Mouse (Mus musculus) liver, adult 2 months (tissue): ENCODE measurements around the gene Atoh8. TPM values are rescaled to one million over a fixed set of nuclear protein-coding genes. Genes with fewer than 3 reads are reported as not detected.
A peak's percentile ranks its signal among the peaks of the same experiment; 100 is the strongest.

ENCODE experiments used
- DNase-seq: peaks from one replicate; pipeline ENCODE4 v3.0.0-alpha.2; 2011; ENCODE audit warnings: low read depth, low spot score; ENCODE audit errors: extremely low read depth
- H3K27ac ChIP-seq: fragments of 200-500 bp; replicated peaks from 2 replicates; pipeline ENCODE4 v1.5.1; 2012; ENCODE audit warnings: low read depth, mild to moderate bottlenecking, control low read depth, inconsistent platforms, low read length; ENCODE audit not compliant: insufficient read depth
- H3K27me3 ChIP-seq: fragments of 200-500 bp; 2 replicates; pipeline ENCODE4 v1.6.1; 2012; ENCODE audit warnings: mild to moderate bottlenecking, moderate library complexity, low read length, inconsistent platforms; ENCODE audit not compliant: control insufficient read depth, insufficient read depth
- H3K36me3 ChIP-seq: fragments of 200-500 bp; 2 replicates; pipeline ENCODE4 v1.6.1; 2012; ENCODE audit warnings: low read length, inconsistent platforms; ENCODE audit not compliant: control insufficient read depth, insufficient read depth
- H3K4me1 ChIP-seq: fragments of 200-500 bp; 2 replicates; pipeline ENCODE4 v1.6.1; 2011; ENCODE audit warnings: low read length; ENCODE audit not compliant: control insufficient read depth, insufficient read depth
- H3K4me3 ChIP-seq: fragments of 200-500 bp; 2 replicates; pipeline ENCODE4 v1.5.1; 2011; ENCODE audit warnings: low read depth, mild to moderate bottlenecking, control low read depth, low read length, moderate library complexity; ENCODE audit not compliant: insufficient read depth
- H3K79me2 ChIP-seq: fragments of 200-500 bp; 2 replicates; pipeline ENCODE4 v1.6.1; 2012; ENCODE audit warnings: inconsistent platforms, mild to moderate bottlenecking, low read length, moderate library complexity; ENCODE audit not compliant: control insufficient read depth, insufficient read depth
- H3K9ac ChIP-seq: fragments of 200-500 bp; 2 replicates; pipeline ENCODE4 v1.6.1; 2012; ENCODE audit warnings: low read depth, mild to moderate bottlenecking, control low read depth, inconsistent platforms, low read length
- CTCF ChIP-seq: fragments of 200-500 bp; IDR thresholded peaks from 2 replicates; pipeline ENCODE4 v1.5.1; 2011; ENCODE audit warnings: low read depth, low read length, control low read depth
- POLR2A ChIP-seq: fragments of 200-500 bp; IDR thresholded peaks from 2 replicates; pipeline ENCODE4 v1.6.1; 2011; ENCODE audit warnings: low read length, control low read depth; ENCODE audit not compliant: insufficient read depth; ENCODE audit errors: extremely low read depth
- WGBS: fragments of 180-500 bp; shearing (Covaris S2); methylation state at CpG from one replicate; pipeline ENCODE4 v1.1.7; 2018; 5-methylcytosine and 5-hydroxymethylcytosine counted together
- polyA plus RNA-seq: library from polyadenylated mRNA; depleted of rRNA; stranded (reverse); fragments of >200 nt; gene quantifications from 2 replicates; pipeline ENCODE4 v1.2.3, GENCODE M21; 2012
- total RNA-seq: library from RNA; depleted of rRNA; stranded (reverse); fragments of >200 nt; gene quantifications from 2 replicates; pipeline ENCODE4 v1.2.3, GENCODE M21; 2014

The Atoh8 gene
- total and polyA plus RNA-seq, 2 experiments: 5.1 to 28.7 TPM

DNA sequence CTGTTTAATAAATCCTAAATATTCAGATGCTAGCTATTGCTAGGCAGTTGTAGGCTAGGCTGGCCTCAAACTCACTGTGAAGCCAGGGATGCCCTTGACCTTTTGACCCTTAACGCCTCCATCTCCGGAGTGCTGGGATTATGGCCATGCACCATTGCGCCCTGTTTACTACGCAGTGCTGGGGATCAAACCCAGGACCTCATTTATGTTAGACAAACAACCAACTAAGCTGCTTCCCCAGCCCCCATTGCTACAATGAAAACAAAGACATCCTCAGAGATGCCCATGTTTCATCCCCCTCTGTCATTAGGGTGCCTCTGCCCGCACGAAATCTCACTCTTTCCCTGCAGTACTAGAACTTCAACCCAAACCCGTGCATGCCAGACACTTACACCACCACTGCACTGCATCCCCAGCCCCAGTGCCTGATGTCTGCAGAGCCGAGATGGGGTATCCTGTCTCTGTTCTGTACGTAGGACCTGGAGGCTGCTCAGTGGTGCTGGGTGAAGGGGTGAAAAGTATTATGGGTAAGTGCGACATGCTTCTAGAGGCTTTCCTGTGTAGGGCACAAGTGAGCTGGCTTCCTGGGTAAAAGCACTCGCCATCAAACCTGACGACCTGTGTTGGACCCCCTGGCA, 26.4 kb upstream of the Atoh8 start:
- Histone ChIP-seq H3K27me3 (no peaks in the 10 kb centered on the region), H3K79me2 (no peaks in the 10 kb centered on the region), H3K27ac (no peak overlapping the region), H3K4me1 (no peaks in the 10 kb centered on the region; the same call in 1 of the 2 replicates), H3K4me3 (no peak overlapping the region), H3K9ac (no peak overlapping the region), H3K36me3 (no peaks in the 10 kb centered on the region)
- no peak for DNase-seq
- TF ChIP-seq POLR2A (no peak), CTCF (no peak)
- WGBS: 69% methylated on average over 12 of the region's 12 CpGs

DNA sequence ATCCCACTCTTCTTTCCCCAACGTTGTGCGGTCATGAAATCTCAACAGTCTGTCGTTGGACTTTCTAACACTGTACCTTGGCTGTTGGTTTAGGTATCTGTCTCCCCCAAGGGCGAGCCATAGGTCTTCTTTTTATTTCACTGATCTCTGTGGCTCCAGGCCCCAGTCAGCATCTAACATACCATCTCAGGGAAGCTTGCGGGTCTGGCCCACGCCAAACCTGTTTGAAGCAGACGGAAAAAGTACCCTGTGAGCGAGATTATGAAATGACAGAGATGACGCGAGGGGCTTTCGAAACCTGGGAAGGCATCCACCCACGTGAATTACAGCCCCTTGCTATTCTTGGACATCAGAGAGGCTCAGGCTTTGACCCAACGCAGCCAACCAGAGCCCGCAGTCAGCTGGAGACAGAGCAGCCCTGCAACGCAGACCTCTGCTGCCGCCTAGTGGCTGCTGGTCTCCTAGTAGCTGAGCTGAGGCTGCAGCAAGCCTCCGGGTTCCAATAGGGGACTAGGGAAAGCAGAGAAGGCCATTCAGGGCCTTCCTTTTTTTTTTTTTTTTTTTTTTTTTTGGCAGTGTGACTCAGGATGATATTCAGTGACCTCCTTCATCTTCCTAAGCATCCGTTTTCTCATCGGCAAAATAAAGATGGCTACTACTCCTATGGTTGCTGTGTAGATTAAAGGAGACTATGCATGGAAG, 25.8 kb upstream of the Atoh8 start:
- peak; percentile 60 for DNase-seq
- H3K27me3 ChIP-seq: no peaks in the 10 kb centered on the region

GRCm38 (mm10) chr6:72259474-72259873, 24.1 kb upstream of the Atoh8 start:
- H3K9ac ChIP-seq: no peak overlapping the region
- peak; percentile 43 for DNase-seq
- no peaks in the 10 kb centered on the region for H3K36me3 ChIP-seq
- H3K4me3 ChIP-seq: no peak overlapping the region
- WGBS: 52% methylated on average over 7 of the region's 7 CpGs
- TF ChIP-seq POLR2A (no peak), CTCF (no peak)
- H3K79me2 ChIP-seq: no peaks in the 10 kb centered on the region
- no peak overlapping the region for H3K27ac ChIP-seq
- H3K4me1 ChIP-seq: no peaks in the 10 kb centered on the region; the same call in 1 of the 2 replicates
- no peaks in the 10 kb centered on the region for H3K27me3 ChIP-seq

More for the DNA sequence above, 25.8 kb upstream of the Atoh8 start:
- Histone ChIP-seq H3K9ac (no peak overlapping the region), H3K27ac (no peak overlapping the region), H3K36me3 (no peaks in the 10 kb centered on the region), H3K4me3 (no peak overlapping the region), H3K4me1 (no peaks in the 10 kb centered on the region; the same call in 1 of the 2 replicates), H3K79me2 (no peaks in the 10 kb centered on the region)
- no peak for TF ChIP-seq POLR2A
- TF ChIP-seq CTCF: peak; percentile 99
- WGBS: 28% methylated on average over 19 of the region's 19 CpGs

DNA sequence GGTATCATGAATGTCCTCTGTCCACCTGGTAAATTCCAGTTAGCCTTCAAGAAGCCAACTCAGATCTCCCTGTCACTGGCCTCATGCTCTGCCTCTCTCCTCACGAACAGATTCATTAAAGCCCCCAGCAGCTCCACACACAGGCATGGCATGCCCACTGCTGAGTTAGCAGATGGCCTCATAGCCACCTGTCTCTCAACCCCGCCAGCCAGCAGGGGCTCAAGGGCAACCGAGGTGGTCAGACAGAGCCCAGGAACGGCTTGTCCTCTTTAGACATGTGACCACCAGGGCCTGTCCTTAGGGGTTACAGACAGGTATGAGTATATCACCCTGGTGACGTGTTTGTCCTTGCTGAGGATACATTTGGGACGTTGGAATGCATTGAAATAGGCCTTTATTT, 19.9 kb upstream of the Atoh8 start:
- Histone ChIP-seq H3K9ac (no peak overlapping the region), H3K4me1 (peaks cover 8% of the 10 kb centered on the region), H3K27ac (no peak overlapping the region), H3K27me3 (no peaks in the 10 kb centered on the region), H3K79me2 (no peaks in the 10 kb centered on the region), H3K4me3 (no peak overlapping the region), H3K36me3 (no peaks in the 10 kb centered on the region)
- DNase-seq: no peak
- TF ChIP-seq CTCF (no peak), POLR2A (no peak)
- WGBS: 86% methylated on average over 6 of the region's 6 CpGs

DNA sequence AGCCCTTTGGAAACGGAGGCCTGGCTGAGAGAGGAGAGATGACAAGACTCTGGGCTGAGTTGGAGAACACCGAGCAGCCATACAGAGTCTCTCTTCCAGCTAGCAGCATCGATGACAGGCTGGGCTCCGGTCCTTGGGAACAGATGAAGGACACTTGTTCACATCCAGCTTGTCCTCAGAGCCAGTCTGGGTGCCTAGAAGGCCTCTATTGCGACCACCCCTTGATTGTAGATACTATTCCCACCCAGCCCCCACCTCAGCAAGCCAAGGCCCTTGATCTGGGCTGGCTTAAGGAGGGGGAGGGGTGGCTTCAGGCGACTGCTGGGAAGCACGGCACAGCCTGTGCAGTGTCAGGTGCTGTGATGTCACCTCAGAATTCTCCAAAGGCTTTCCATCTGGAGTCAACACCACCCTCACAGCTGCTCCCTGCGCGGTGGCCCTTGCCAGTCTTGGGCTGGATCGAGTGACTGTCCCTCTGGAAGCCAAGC, 19.3 kb upstream of the Atoh8 start:
- TF ChIP-seq POLR2A: no peak
- no peak for TF ChIP-seq CTCF
- Histone ChIP-seq H3K79me2 (no peaks in the 10 kb centered on the region), H3K4me3 (no peak overlapping the region), H3K9ac (no peak overlapping the region), H3K4me1 (peaks cover 8% of the 10 kb centered on the region), H3K27me3 (no peaks in the 10 kb centered on the region), H3K36me3 (no peaks in the 10 kb centered on the region), H3K27ac (no peak overlapping the region)
- no peak for DNase-seq
- 80% methylated on average over 10 of the region's 10 CpGs for WGBS
